Mouse (Mus musculus): Measurements from ENCODE around the gene H6pd. TPM values are rescaled to one million over a fixed set of nuclear protein-coding genes. Genes with fewer than 3 reads are reported as not detected.

H6pd gene
- total and polyA plus RNA-seq, 3 experiments, result 17.7 to 38.5 (median 25.1) TPM

DNA sequence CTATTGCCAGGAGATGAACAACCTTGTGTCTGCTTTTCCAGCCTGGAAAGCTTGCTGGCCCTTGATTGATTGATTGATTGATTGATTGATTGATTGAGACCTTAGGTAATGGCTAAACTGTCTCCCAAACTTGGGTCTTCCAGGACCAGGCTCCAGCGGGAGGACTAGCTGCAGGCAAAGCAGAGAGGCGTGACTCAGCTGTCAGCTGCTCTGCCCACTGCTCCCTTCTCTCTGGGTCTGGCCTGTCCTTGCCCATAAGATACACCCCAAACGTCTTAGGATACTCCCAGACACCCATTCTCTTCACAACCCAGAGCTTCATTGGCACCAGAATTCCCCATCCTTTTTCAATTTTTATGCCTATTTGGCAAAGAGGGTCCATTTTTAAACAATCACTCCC lies 78.1 kb downstream of the H6pd start:
- Histone ChIP-seq H3K79me2 (replicated peaks; ENCODE audit: control insufficient read depth, extremely low read depth, insufficient read depth, poor library complexity, severe bottlenecking) (no peaks in the 10 kb centered on the region), H3K36me3 (replicated peaks in 1 of 2; ENCODE audit: control insufficient read depth in 1 of 2, insufficient read depth in 1 of 2, low read length in 1 of 2) (no peaks in the 10 kb centered on the region), H3K4me3 (replicated peaks in 1 of 3; ENCODE audit: low read depth in 2 of 3, low read length in 2 of 3, poor library complexity in 1 of 3) (no peak overlapping the region), H3K27me3 (replicated peaks) (peaks cover 67% of the 10 kb centered on the region), H3K4me1 (ENCODE audit: control insufficient read depth in 1 of 2, insufficient read depth in 2 of 2) (no peaks in the 10 kb centered on the region), H3K9ac (ENCODE audit: insufficient read depth, low read depth) (no peak overlapping the region), H3K4me2 (ENCODE audit: insufficient read depth, low read depth, poor library complexity, severe bottlenecking) (no peak overlapping the region), H3K27ac (ENCODE audit: insufficient read depth, low read depth) (no peak overlapping the region), H3K9me3 (replicated peaks; ENCODE audit: low read length) (peaks cover 13% of the 10 kb centered on the region)
- TF ChIP-seq BHLHE40 (IDR thresholded peaks at IDR 0.05; ENCODE audit: low read depth, low read length) (no peak), KAT2A (IDR thresholded peaks at IDR 0.05; ENCODE audit: insufficient replicate concordance, low read length) (no peak), ZC3H11A (IDR thresholded peaks at IDR 0.05; ENCODE audit: low read depth, low read length) (no peak), ZNF384 (IDR thresholded peaks at IDR 0.05; ENCODE audit: low read depth, low read length) (no peak)
- in situ Hi-C loops (cut with MboI; ENCODE audit: low pct_ligation_motif_present, low pct_unique_long_range_greater_than_20kb, low sequenced_read_pairs) (no loop called here), dilution Hi-C loops (cut with MboI; ENCODE audit: extremely low pct_ligation_motif_present, extremely low pct_unique_long_range_greater_than_20kb, low sequenced_read_pairs) (no loop called here)
- DNase-seq (ENCODE audit: extremely low read depth), result no peak

Other genes with a start within 250 kb of the H6pd start
- 24.4 and 25.3 TPM in 2 replicates for gene Slc25a33, start 234.7 kb downstream of the H6pd start, total RNA-seq (2012; rRNA removed)
- 32.3 and 35.5 TPM in 2 replicates for gene Slc25a33, start 234.7 kb downstream of the H6pd start, total RNA-seq (2014; rRNA removed)
- gene Slc25a33, start 234.7 kb downstream of the H6pd start, polyA plus RNA-seq (2012; ENCODE audit: insufficient read length, low read depth), result 32.4 and 33.3 TPM in 2 replicates
- 0.04 and 0.34 TPM in 2 replicates for gene Spsb1, start 54.0 kb downstream of the H6pd start, total RNA-seq (2012; rRNA removed)
- 0.07 and 0.16 TPM in 2 replicates for gene Spsb1, start 54.0 kb downstream of the H6pd start, total RNA-seq (2014; rRNA removed)
- gene Spsb1, start 54.0 kb downstream of the H6pd start, polyA plus RNA-seq (2012; ENCODE audit: insufficient read length, low read depth), result 0.16 and 0.19 TPM in 2 replicates
- gene Gpr157, start 78.3 kb upstream of the H6pd start, total RNA-seq (2012; rRNA removed), result 1.3 and 2.8 TPM in 2 replicates
- gene Gpr157, start 78.3 kb upstream of the H6pd start, total RNA-seq (2014; rRNA removed), result 2.3 and 2.6 TPM in 2 replicates
- gene Gpr157, start 78.3 kb upstream of the H6pd start, polyA plus RNA-seq (2012; ENCODE audit: insufficient read length, low read depth), result 3.1 and 3.5 TPM in 2 replicates
- 0.38 and 1.4 TPM in 2 replicates for gene Slc2a5, start 110.3 kb upstream of the H6pd start, total RNA-seq (2012; rRNA removed)
- gene Slc2a5, start 110.3 kb upstream of the H6pd start, total RNA-seq (2014; rRNA removed), result 0.70 and 0.81 TPM in 2 replicates
- 1.1 and 1.5 TPM in 2 replicates for gene Slc2a5, start 110.3 kb upstream of the H6pd start, polyA plus RNA-seq (2012; ENCODE audit: insufficient read length, low read depth)
- gene Slc2a7, start 139.9 kb upstream of the H6pd start, total RNA-seq (2012; rRNA removed), result 0.13 TPM in 1 of 2 replicates, not detected in the other
- not detected in 2 replicates for gene Slc2a7, start 139.9 kb upstream of the H6pd start, total RNA-seq (2014; rRNA removed)
- gene Slc2a7, start 139.9 kb upstream of the H6pd start, polyA plus RNA-seq (2012; ENCODE audit: insufficient read length, low read depth), result 0.14 TPM in 1 of 2 replicates, not detected in the other
- not detected in 2 replicates for gene Car6, start 192.3 kb upstream of the H6pd start, total RNA-seq (2012; rRNA removed)
- gene Car6, start 192.3 kb upstream of the H6pd start, total RNA-seq (2014; rRNA removed), result not detected in 2 replicates
- not detected in 2 replicates for gene Car6, start 192.3 kb upstream of the H6pd start, polyA plus RNA-seq (2012; ENCODE audit: insufficient read length, low read depth)
- 1,210 and 1,985 TPM in 2 replicates for gene Eno1, start 227.7 kb upstream of the H6pd start, total RNA-seq (2012; rRNA removed)
- gene Eno1, start 227.7 kb upstream of the H6pd start, total RNA-seq (2014; rRNA removed), result 903 and 1,109 TPM in 2 replicates
- gene Eno1, start 227.7 kb upstream of the H6pd start, polyA plus RNA-seq (2012; ENCODE audit: insufficient read length, low read depth), result 1,272 and 1,619 TPM in 2 replicates

Measured in CH12.LX (cell line).